Mouse (Mus musculus): ENCODE measurements around the gene Utf1.
A peak's percentile ranks its signal among the peaks of the same experiment; 100 is the strongest.

DNA sequence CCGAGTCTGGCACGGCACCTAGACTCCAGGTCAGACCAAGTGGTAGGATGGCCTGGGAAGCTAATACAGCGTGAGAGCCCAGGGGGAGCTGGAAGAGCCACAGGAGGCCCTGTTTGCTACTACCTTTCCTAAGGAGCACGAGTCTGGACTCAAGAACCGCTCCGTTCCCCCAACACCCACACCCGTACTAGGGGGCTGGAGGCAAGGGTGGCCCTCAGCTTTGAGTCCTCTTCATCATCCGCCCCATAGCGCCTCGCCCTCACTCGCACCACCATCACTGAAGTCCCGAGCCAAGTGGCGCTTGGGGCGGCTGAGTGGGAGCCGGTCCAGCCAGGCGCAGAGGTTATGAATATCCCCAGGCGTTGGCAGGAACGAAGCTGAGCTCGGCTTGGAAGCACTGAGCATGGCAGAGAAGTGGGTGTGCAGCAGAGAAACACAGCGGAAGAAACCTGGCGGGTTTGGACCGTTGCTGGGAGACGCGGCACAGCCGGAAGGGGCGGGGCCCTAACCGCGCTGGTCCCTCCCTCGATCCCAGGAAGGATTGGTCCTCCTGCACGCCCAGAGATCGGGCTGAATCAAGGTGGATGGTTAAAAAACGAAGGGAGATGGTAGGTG lies 34.8 kb downstream of the Utf1 start, which contains the start of gene 6430531B16Rik:
- TF ChIP-seq CTCF (IDR thresholded peaks at IDR 0.05; ENCODE audit: extremely low read depth, insufficient read depth, low read length) (no peak), POLR2A (IDR thresholded peaks at IDR 0.05; ENCODE audit: extremely low read depth, insufficient read depth, low read length) (peak; percentile 85; the same call in 1 of the 2 replicates)
